Mouse (Mus musculus): ENCODE results near the gene Sectm1b. TPM values are rescaled to one million over a fixed set of nuclear protein-coding genes. Genes with fewer than 3 reads are reported as not detected.

The Sectm1b gene
- polyA plus RNA-seq, 1 experiment from 2014 or later, result 0.72 TPM

GRCm38 (mm10) chr11:121024163-121024562 is 39.2 kb downstream of the Sectm1b start:
- 62% methylated on average over 6 of the region's 6 CpGs for WGBS
- no peak for DNase-seq (ENCODE audit: low spot score)

GRCm38 (mm10) chr11:121019501-121019900 is 43.9 kb downstream of the Sectm1b start:
- no peaks in the 10 kb centered on the region for H3K36me3 ChIP-seq (ENCODE audit: control insufficient read depth, insufficient read depth, low read length)
- no peaks in the 10 kb centered on the region for H3K9me3 ChIP-seq (ENCODE audit: control insufficient read depth, low read length)
- 80% methylated on average over 5 of the region's 5 CpGs for WGBS
- H3K4me1 ChIP-seq (ENCODE audit: control insufficient read depth, insufficient read depth, low read length), result 0 out of 2 replicates have a peak, but pooled peaks cover 4% of the 10 kb centered on the region
- no peaks in the 10 kb centered on the region for H3K27me3 ChIP-seq (replicated peaks; ENCODE audit: control insufficient read depth, insufficient read depth, low read length)
- H3K9ac ChIP-seq (ENCODE audit: low read depth, low read length), result no peak overlapping the region
- ATAC-seq (ENCODE audit: low read depth) (no peak), DNase-seq (ENCODE audit: low spot score) (no peak)
- H3K4me3 ChIP-seq (ENCODE audit: low read depth, low read length), result no peak overlapping the region
- H3K27ac ChIP-seq (replicated peaks; ENCODE audit: low read depth, low read length), result no peak overlapping the region
- no peak overlapping the region for H3K4me2 ChIP-seq (ENCODE audit: low read depth, low read length)

More at GRCm38 (mm10) chr11:121024163-121024562, 39.2 kb downstream of the Sectm1b start:
- no peak for ATAC-seq (ENCODE audit: low read depth)
- Histone ChIP-seq H3K4me1 (ENCODE audit: control insufficient read depth, insufficient read depth, low read length) (no peaks in the 10 kb centered on the region), H3K4me2 (ENCODE audit: low read depth, low read length) (no peak overlapping the region), H3K9me3 (ENCODE audit: control insufficient read depth, low read length) (no peaks in the 10 kb centered on the region), H3K36me3 (ENCODE audit: control insufficient read depth, insufficient read depth, low read length) (no peaks in the 10 kb centered on the region), H3K9ac (ENCODE audit: low read depth, low read length) (no peak overlapping the region), H3K27me3 (replicated peaks; ENCODE audit: control insufficient read depth, insufficient read depth, low read length) (no peaks in the 10 kb centered on the region), H3K27ac (replicated peaks; ENCODE audit: low read depth, low read length) (no peak overlapping the region), H3K4me3 (ENCODE audit: low read depth, low read length) (no peak overlapping the region)

GRCm38 (mm10) chr11:121017703-121018102 is 45.7 kb downstream of the Sectm1b start:
- Histone ChIP-seq H3K4me1 (ENCODE audit: control insufficient read depth, insufficient read depth, low read length) (0 out of 2 replicates have a peak, but pooled peaks cover 4% of the 10 kb centered on the region), H3K36me3 (ENCODE audit: control insufficient read depth, insufficient read depth, low read length) (no peaks in the 10 kb centered on the region), H3K27ac (replicated peaks; ENCODE audit: low read depth, low read length) (no peak overlapping the region), H3K4me3 (ENCODE audit: low read depth, low read length) (no peak overlapping the region), H3K9ac (ENCODE audit: low read depth, low read length) (no peak overlapping the region), H3K27me3 (replicated peaks; ENCODE audit: control insufficient read depth, insufficient read depth, low read length) (no peaks in the 10 kb centered on the region), H3K4me2 (ENCODE audit: low read depth, low read length) (no peak overlapping the region), H3K9me3 (ENCODE audit: control insufficient read depth, low read length) (no peaks in the 10 kb centered on the region)
- peak; percentile 86 for ATAC-seq (ENCODE audit: low read depth)
- DNase-seq (ENCODE audit: low spot score), result peak; percentile 75
- WGBS, result 38% methylated on average over 3 of the region's 3 CpGs

GRCm38 (mm10) chr11:121015472-121015871 is 47.9 kb downstream of the Sectm1b start:
- no peaks in the 10 kb centered on the region for H3K27me3 ChIP-seq (replicated peaks; ENCODE audit: control insufficient read depth, insufficient read depth, low read length)
- H3K9ac ChIP-seq (ENCODE audit: low read depth, low read length), result no peak overlapping the region
- no peak overlapping the region for H3K4me2 ChIP-seq (ENCODE audit: low read depth, low read length)
- no peak overlapping the region for H3K27ac ChIP-seq (replicated peaks; ENCODE audit: low read depth, low read length)
- DNase-seq (ENCODE audit: low spot score) (no peak), ATAC-seq (ENCODE audit: low read depth) (no peak)
- 53% methylated on average over 6 of the region's 6 CpGs for WGBS
- no peaks in the 10 kb centered on the region for H3K9me3 ChIP-seq (ENCODE audit: control insufficient read depth, low read length)
- H3K4me1 ChIP-seq (ENCODE audit: control insufficient read depth, insufficient read depth, low read length), result 0 out of 2 replicates have a peak, but pooled peaks cover 4% of the 10 kb centered on the region
- H3K4me3 ChIP-seq (ENCODE audit: low read depth, low read length), result no peak overlapping the region
- H3K36me3 ChIP-seq (ENCODE audit: control insufficient read depth, insufficient read depth, low read length), result no peaks in the 10 kb centered on the region

GRCm38 (mm10) chr11:121014896-121015300 is 48.5 kb downstream of the Sectm1b start:
- WGBS, result 51% methylated on average over 19 of the region's 19 CpGs
- no peak overlapping the region for H3K27ac ChIP-seq (replicated peaks; ENCODE audit: low read depth, low read length)
- ATAC-seq (ENCODE audit: low read depth) (no peak; the same call in 1 of the 2 replicates), DNase-seq (ENCODE audit: low spot score) (peak; percentile 42)
- H3K4me3 ChIP-seq (ENCODE audit: low read depth, low read length), result peak overlapping the region; percentile 6; the same call in 1 of the 2 replicates
- H3K27me3 ChIP-seq (replicated peaks; ENCODE audit: control insufficient read depth, insufficient read depth, low read length), result no peaks in the 10 kb centered on the region
- H3K4me1 ChIP-seq (ENCODE audit: control insufficient read depth, insufficient read depth, low read length), result 0 out of 2 replicates have a peak, but pooled peaks cover 4% of the 10 kb centered on the region
- H3K4me2 ChIP-seq (ENCODE audit: low read depth, low read length), result peak overlapping the region; percentile 48
- H3K9ac ChIP-seq (ENCODE audit: low read depth, low read length), result 0 out of 2 replicates have a peak overlapping the region, but pooled peaks have one; percentile 23
- no peaks in the 10 kb centered on the region for H3K36me3 ChIP-seq (ENCODE audit: control insufficient read depth, insufficient read depth, low read length)
- no peaks in the 10 kb centered on the region for H3K9me3 ChIP-seq (ENCODE audit: control insufficient read depth, low read length)

- ATAC-seq (ENCODE audit: low read depth) (no peak), DNase-seq (ENCODE audit: low spot score) (no peak)
- no peak overlapping the region for H3K27ac ChIP-seq (replicated peaks; ENCODE audit: low read depth, low read length)
- H3K9ac ChIP-seq (ENCODE audit: low read depth, low read length), result no peak overlapping the region
- H3K4me3 ChIP-seq (ENCODE audit: low read depth, low read length), result no peak overlapping the region
- H3K27me3 ChIP-seq (replicated peaks; ENCODE audit: control insufficient read depth, insufficient read depth, low read length), result no peaks in the 10 kb centered on the region
- H3K36me3 ChIP-seq (ENCODE audit: control insufficient read depth, insufficient read depth, low read length), result no peaks in the 10 kb centered on the region
- no peaks in the 10 kb centered on the region for H3K9me3 ChIP-seq (ENCODE audit: control insufficient read depth, low read length)
- H3K4me2 ChIP-seq (ENCODE audit: low read depth, low read length), result no peak overlapping the region
- WGBS, result 81% methylated on average over 7 of the region's 7 CpGs
- 0 out of 2 replicates have a peak, but pooled peaks cover 4% of the 10 kb centered on the region for H3K4me1 ChIP-seq (ENCODE audit: control insufficient read depth, insufficient read depth, low read length)
Observed at GRCm38 (mm10) chr11:121013656-121014055, 49.7 kb downstream of the Sectm1b start.

- DNase-seq (ENCODE audit: low spot score) (no peak), ATAC-seq (ENCODE audit: low read depth) (no peak)
- H3K27ac ChIP-seq (replicated peaks; ENCODE audit: low read depth, low read length), result no peak overlapping the region
- peaks cover 7% of the 10 kb centered on the region; the same call in 1 of the 2 replicates for H3K4me1 ChIP-seq (ENCODE audit: control insufficient read depth, insufficient read depth, low read length)
- H3K4me3 ChIP-seq (ENCODE audit: low read depth, low read length), result no peak overlapping the region
- no peaks in the 10 kb centered on the region for H3K36me3 ChIP-seq (ENCODE audit: control insufficient read depth, insufficient read depth, low read length)
- H3K9me3 ChIP-seq (ENCODE audit: control insufficient read depth, low read length), result no peaks in the 10 kb centered on the region
- no peak overlapping the region for H3K4me2 ChIP-seq (ENCODE audit: low read depth, low read length)
- H3K27me3 ChIP-seq (replicated peaks; ENCODE audit: control insufficient read depth, insufficient read depth, low read length), result no peaks in the 10 kb centered on the region
- H3K9ac ChIP-seq (ENCODE audit: low read depth, low read length), result no peak overlapping the region
- 100% methylated on average over 3 of the region's 3 CpGs for WGBS
Observed at GRCm38 (mm10) chr11:121010044-121010755, 53.2 kb downstream of the Sectm1b start.

- no peak for ATAC-seq (ENCODE audit: low read depth)
- H3K4me2 ChIP-seq (ENCODE audit: low read depth, low read length), result no peak overlapping the region
- H3K9ac ChIP-seq (ENCODE audit: low read depth, low read length), result no peak overlapping the region
- 77% methylated on average over 6 of the region's 6 CpGs for WGBS
- no peak for DNase-seq (ENCODE audit: low spot score)
- H3K27ac ChIP-seq (replicated peaks; ENCODE audit: low read depth, low read length), result no peak overlapping the region
- no peaks in the 10 kb centered on the region for H3K9me3 ChIP-seq (ENCODE audit: control insufficient read depth, low read length)
- no peak overlapping the region for H3K4me3 ChIP-seq (ENCODE audit: low read depth, low read length)
- H3K4me1 ChIP-seq (ENCODE audit: control insufficient read depth, insufficient read depth, low read length), result peaks cover 3% of the 10 kb centered on the region; the same call in 1 of the 2 replicates
- no peaks in the 10 kb centered on the region for H3K36me3 ChIP-seq (ENCODE audit: control insufficient read depth, insufficient read depth, low read length)
- no peaks in the 10 kb centered on the region for H3K27me3 ChIP-seq (replicated peaks; ENCODE audit: control insufficient read depth, insufficient read depth, low read length)
Observed at GRCm38 (mm10) chr11:121006184-121006583, 57.2 kb downstream of the Sectm1b start.

GRCm38 (mm10) chr11:121004281-121004680 is 59.1 kb downstream of the Sectm1b start:
- Histone ChIP-seq H3K27me3 (replicated peaks; ENCODE audit: control insufficient read depth, insufficient read depth, low read length) (no peaks in the 10 kb centered on the region), H3K4me1 (ENCODE audit: control insufficient read depth, insufficient read depth, low read length) (peaks cover 3% of the 10 kb centered on the region; the same call in 1 of the 2 replicates), H3K27ac (replicated peaks; ENCODE audit: low read depth, low read length) (no peak overlapping the region), H3K4me3 (ENCODE audit: low read depth, low read length) (no peak overlapping the region), H3K4me2 (ENCODE audit: low read depth, low read length) (no peak overlapping the region), H3K9me3 (ENCODE audit: control insufficient read depth, low read length) (no peaks in the 10 kb centered on the region), H3K36me3 (ENCODE audit: control insufficient read depth, insufficient read depth, low read length) (no peaks in the 10 kb centered on the region), H3K9ac (ENCODE audit: low read depth, low read length) (no peak overlapping the region)
- ATAC-seq (ENCODE audit: low read depth) (no peak), DNase-seq (ENCODE audit: low spot score) (no peak)
- 54% methylated on average over 5 of the region's 5 CpGs for WGBS
